Mouse (Mus musculus) spleen, adult 2 months (tissue): ENCODE data around the gene B230118H07Rik.

Source experiments
- CTCF ChIP-seq: fragments of 200-500 bp; IDR thresholded peaks from 2 replicates; pipeline ENCODE4 v1.5.1; 2011; ENCODE audit warnings: mild to moderate bottlenecking, inconsistent platforms; ENCODE audit not compliant: insufficient read depth, insufficient read length, insufficient replicate concordance; ENCODE audit errors: extremely low read depth
- POLR2A ChIP-seq: fragments of 200-500 bp; IDR thresholded peaks from 2 replicates; pipeline ENCODE4 v1.6.1; 2011; ENCODE audit warnings: low read depth, low read length, inconsistent platforms

- TF ChIP-seq CTCF (no peak), POLR2A (no peak)
Observed at GRCm38 (mm10) chr2:101603099-101603498, 46.2 kb downstream of the B230118H07Rik start.
